Mouse (Mus musculus) retina, embryonic 14.5 days (tissue): Measurements from ENCODE around the gene Sema6d.
A peak's percentile ranks its signal among the peaks of the same experiment; 100 is the strongest.

Experiments used
- DNase-seq: peaks from one replicate; pipeline ENCODE4 v3.0.0-alpha.2; 2015; ENCODE audit warnings: low spot score

The Sema6d gene

DNA sequence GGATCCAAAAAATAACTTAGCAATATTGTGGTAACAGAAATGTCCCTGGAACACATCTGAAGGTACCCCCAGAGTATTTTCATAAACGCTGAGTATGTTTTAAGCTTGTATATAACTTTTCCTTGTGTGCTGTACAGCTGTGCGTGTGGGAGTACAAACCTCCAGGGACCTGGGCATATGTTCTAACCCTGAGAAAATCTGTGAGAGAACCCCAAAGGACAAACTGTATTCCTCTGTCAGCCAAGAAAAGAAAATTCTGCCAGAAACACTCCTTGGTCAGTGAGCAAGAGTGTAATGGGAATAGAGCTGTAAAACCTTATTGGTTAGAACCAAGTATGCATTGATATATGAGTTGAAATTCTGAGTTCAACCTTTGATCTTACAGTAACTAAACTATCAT lies 203.8 kb downstream of the Sema6d start:
- no peak for DNase-seq

DNA sequence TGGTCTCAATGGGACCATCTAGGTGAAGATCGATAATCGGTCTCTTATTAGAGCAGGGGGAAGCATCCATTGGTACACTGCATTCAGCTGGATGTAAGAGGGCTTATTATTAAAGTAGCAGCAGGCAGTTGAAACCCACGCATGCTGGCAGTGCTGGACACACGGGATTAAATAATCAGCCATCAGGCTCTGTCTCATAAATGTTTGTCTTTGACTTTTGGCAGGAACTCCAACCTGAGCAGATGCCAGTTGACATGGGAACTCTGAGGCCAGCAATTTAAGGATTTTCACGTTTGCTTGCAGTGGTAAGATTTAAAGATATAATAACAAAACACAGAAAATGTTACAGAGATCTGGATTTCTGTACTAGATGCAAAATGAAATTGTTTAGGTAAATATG lies 208.6 kb downstream of the Sema6d start:
- no peak for DNase-seq

DNA sequence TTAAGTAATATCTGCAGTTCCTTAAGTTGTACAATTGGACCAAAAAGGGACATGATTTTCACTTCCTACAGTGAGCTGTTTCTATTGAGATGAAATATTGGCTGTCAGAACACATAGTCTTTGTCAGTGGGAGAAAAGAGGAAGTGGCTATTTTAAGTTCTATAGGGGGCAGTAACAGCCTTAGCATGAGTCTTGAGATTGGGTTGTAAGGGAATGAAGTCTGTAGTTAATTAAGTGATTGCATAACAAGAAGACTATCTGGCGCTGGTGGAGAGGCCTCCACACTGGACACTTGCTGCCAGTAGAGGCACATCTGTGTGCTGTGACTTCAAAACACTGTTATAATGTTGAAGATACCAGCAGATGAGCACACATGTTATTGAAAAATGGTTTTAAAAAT lies 209.1 kb downstream of the Sema6d start:
- peak; percentile 8 for DNase-seq

DNA sequence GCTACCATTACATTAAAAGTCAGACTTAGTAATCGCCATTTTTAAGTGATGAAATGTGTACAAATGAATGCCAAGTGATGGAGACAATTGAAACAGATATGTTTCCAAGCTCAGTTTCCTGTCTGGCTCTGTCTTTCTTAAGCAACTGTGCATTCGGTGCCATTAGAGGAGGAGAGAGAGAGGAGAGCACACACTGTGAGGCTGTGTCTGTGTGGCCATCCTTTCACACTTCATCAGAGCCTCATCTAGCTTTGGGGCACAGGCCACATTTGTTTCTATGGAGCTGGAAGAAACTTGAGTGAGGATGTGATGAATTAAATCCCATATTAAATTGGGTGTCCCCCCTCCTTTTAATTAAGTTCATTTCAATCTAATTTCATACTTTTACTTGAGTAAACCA lies 218.8 kb downstream of the Sema6d start:
- DNase-seq, result no peak

DNA sequence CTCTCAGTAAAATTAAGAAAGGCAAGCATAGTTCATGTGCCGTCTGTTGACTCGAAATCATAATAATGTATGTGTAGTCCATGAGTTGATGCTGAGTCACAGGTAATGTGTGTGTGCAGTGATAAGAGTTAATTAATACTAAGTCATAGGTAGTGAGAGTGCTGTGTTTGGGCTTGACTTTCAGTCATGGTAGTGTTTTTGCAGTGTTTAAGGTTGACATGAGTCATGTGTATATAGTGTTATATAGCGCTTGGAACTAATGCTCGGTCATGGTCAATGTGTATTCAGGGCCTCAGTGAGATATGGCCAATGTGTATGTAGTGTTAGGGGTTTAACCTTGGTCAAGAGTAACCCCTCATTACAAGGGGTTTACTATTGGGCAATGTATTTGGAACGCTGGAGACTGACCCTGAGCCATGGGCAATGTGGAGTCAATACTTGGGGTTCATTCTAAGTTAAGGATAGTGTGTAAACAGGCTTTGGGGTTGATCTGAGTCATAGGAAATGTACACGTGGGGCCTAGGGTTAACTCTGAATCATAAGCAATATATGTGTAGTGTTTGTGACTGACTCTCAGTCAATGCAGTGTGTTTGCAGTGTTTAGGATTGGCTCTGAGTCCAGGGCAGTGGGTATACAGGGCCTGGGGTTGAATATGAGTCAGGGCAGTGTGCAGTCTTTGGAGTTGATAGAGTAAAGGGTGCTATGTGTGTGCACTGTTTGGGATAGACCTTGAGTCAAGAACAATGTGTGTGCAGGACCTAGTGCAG lies 219.8 kb downstream of the Sema6d start:
- no peak for DNase-seq

DNA sequence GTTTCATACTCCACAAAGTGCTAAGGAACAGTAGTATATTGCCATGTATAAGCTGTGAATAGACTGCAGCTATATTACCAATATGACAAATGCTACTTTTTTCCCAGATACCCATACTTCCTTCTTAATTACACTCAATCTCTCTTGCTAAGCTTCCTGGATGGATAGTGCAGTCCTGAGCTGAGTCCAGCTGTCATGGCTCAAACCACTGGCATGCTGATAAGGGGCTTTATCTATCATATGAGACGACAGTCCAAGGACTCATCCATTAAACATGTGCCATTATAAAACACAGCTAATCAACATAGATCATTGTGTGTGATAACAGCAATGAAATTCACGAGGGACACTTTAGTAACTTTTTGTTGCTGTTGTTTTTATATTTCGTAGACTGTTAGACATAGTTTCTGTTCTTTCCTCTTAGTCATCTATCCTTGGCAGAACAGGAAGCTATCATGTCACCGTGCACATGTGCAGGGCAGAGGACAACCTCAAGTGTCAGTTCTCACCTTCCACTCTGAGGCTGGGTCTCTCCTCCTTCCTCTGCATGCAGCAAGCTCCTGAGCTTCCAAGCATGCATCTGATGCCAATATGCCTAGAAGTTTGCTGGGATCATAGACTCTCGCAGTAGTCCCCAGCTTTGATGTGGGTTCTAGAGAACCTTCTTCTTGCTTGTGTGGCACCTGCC lies 232.9 kb downstream of the Sema6d start:
- DNase-seq, result no peak

DNA sequence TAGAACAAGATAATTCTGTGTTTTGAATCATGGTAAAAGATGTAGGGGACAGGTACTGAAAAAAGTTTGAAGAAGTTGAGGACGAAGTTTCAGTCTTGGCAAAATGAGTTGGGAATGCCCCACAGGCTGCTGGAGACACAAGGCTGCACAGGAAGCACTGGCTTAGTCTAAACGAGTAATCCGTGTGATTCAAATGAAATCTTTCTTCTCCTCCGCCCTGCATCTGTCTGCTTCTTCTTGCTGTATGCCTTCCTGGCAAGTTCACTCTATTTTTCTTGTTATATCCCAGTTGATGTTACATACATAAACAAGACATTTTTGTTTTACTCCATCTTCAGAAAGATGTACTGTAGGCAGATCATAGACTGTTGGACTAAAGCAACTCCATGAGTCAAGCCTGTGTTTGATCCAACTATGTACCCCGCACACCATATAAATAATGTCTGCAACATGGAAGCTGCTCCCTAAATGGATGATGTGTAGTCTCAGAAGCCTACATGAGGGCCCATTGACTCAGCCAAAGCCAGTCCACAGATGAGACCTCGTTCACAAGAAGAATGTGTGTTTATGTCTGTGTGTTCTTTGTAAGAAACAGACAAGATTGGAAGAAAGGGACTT lies 234.4 kb downstream of the Sema6d start:
- DNase-seq, result no peak

DNA sequence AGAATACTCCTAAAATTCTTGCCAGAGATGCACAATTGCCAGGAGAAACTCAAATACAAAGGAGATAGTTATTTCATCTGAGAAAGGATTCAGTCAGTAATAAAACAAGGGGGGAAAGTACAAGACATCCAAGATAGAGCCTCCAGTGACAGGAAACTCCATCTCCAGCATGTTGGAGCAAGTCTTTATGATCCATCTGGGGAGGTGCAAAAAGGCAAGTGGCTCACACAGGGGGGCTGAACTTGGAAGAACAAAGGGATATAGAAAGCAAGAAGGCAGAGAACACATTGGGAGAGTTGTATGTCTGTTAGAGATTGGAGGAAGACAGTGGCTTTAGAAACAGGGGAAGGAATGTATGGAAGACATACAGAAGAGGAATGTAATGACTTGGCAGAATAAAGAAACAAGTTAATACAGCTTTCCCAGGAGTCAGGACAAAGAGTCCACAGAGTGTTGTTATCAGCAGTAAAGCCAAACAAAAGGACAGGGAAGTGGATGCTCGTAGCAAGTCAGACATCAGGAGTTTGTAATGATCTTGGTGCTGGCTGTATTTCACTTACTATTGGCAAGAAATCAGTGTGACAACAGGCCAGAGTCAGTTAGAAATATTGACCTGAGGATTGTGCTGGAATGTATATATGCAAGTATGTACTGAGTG lies 239.8 kb downstream of the Sema6d start:
- DNase-seq, result no peak

DNA sequence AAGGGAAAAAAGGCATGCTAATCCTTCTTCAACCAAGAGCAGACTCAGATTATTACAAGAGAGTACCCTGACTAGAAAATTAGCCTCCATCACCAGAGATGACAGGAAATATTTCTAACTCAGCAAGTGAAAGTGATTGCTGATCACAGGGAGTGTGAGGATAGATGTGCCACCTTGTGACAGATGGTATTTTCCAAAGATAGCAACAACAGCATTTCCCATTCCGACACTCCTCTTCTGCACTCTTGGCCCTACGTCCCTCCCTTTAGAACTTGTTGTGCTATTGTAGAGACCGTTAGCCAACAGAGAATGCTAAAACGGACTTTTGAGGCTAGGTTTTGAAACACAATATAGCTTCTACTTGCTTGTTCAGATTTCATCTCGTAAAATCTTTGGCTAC lies 243.1 kb downstream of the Sema6d start:
- no peak for DNase-seq

DNA sequence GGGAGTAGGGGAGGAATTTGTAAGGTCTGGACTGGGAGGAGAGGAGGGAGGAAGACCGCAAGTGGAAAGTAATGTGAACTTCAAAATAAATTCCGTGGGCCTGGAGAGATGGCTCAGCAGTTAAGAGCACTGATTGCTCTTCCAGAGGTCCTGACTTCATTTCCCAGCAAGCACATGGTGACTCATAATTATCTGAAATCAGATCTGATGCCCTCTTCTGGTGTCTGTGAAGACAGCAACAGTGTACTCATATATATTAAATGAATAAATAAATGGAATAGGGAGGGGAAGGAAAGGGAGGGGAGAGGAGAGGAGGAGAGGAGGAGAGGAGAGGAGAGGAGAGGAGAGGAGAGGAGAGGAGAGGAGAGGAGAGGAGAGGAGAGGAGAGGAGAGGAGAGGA lies 244.9 kb downstream of the Sema6d start:
- peak; percentile 5 for DNase-seq

DNA sequence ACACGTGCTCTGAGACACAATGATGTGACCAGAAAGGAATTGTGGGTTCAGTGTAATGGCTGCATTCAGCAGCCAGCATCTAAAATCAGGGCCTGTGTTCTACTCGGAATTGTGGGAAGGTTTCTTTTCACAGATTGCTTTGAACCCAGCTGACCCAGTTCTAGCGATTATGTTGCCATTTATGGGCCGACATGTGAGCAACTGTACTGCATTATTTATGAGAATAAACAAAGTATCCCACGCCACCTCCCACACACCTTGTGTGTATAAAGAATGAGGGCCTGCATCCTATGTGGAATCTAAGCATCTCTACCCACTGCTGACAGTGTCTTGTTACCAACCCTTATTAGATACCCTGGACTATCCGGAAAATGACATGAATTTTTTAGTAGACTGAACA lies 248.5 kb downstream of the Sema6d start:
- DNase-seq, result peak; percentile 5

DNA sequence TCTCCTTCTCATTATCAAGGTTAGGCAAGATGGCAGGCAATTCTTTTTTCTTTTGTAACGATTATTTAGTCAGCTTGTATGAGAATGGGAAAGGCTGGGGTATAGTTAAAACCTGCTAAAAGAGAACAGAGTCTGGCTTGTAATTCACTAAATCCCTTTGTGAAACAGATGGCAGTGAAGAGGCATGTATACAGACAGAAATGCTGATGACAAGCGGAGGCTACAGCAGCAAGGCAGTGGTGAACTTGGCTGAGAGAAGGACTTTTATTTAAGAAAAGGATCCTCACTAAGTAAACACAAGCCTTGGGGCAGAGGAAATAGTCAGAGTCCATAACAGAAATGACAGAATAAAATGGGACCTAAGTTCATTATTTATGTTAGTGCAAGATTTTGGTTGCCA lies 264.4 kb downstream of the Sema6d start:
- DNase-seq, result no peak

DNA sequence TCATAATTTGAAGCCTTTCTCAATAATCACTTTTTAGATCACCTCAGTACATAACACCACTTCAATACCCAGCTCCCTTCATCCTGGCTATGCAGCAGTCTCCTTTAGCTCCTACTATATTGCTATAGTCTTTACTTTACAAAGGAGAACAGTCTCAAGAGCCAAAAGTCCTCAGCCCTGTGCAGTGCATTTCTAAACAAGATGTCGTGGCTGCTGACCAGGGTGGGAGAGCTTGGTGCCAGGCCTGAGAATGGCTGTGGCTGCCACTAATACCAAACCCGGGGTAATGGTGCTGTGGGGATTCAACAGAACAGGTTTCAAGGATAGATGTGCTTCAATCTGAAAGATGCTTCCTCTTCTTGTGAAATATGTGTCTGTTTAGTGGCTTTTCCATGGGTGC lies 264.9 kb downstream of the Sema6d start:
- no peak for DNase-seq

DNA sequence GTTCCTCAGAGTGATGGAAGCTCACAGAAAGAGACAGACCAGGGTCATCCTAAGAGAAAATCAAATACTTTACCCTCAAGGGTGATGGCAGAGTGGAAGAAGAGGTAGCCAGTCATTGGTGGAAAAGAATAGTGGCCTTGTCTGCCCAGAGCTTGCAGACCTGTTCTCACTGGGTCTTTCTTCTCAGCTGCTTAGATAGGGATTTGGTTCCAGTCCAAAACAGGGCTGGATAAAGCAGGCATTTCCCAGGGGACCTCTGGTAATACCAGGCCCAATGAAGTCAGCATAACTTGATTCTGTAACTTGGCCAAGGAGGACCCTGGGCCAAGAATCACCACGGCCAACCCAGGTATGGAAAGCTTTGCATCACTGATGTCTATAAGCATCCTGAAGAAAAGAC lies 279.5 kb downstream of the Sema6d start:
- DNase-seq, result no peak

DNA sequence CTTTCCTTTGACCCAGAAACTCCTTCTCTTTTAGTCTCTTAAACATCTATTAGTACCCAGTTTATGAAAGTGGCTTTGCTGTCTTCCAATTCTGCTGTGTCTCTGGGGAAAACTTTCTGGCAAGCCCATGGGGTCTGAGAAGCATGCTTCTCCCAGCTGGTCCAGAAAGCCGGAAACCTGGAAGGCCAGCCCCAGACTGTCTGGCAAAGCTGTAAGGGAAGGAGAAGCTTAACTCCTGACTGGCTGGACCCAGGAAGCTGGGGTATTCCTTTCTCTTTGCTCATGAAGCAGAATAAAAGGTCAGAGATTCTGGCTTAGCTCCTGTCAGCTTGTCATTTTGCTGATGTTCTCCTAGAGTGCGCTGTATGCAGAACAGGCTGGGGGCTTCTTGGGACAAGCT lies 280.2 kb downstream of the Sema6d start:
- peak; percentile 18 for DNase-seq

DNA sequence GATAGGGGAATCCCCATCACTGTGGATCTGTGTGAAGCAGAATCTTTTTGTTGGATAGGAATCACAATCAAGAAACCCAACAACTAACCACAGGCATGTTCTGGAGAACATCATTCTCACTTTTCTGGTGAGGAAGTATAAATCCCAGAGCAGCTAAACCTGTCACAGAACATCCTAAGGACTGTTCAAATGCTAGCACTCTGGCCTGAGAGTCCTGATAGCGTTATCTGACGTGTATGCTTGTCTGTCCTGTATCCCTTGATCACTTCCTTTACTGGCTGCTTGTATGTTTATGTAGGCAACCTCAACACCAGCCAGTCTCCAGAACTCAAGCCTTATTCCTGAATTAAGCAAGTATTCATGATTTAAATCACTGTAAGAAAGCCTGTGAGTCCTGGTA lies 281.6 kb downstream of the Sema6d start:
- no peak for DNase-seq

DNA sequence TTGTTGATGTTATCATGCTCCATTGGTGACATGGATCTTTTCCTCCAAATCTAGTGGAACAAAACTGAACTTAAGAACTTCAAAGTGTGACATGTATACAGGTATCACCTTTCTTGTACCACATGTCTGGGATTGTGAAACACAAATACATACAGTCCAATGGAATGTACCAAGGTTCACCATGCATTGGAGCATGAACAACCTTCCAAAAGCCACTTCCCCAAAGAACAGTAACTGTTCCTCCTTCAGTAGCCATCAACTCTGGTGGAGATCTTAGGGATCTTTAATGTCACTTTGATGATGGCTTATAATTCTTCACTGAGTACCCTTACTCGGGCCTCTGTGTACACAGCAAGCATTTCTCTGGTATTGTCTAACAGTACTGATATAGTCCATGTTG lies 295.3 kb downstream of the Sema6d start:
- DNase-seq, result no peak

DNA sequence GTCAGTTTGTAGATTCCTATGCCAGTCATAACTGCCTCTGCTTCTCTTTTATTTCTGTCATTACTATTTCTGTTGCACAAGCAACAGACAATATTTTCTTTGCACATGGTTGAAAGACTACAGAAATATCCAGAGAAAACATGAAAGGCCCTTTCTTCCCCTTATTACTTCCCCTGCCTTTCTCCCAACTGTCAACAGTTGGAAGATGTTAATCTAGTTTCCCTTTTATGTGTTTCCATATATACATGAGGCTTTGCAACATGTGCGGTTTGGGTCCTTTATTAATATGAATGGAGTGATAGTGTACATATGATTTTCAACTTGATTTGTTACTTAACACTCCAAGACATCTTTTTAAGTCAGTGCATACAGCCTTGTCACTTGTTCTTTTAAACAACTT lies 296.0 kb downstream of the Sema6d start:
- DNase-seq, result no peak

DNA sequence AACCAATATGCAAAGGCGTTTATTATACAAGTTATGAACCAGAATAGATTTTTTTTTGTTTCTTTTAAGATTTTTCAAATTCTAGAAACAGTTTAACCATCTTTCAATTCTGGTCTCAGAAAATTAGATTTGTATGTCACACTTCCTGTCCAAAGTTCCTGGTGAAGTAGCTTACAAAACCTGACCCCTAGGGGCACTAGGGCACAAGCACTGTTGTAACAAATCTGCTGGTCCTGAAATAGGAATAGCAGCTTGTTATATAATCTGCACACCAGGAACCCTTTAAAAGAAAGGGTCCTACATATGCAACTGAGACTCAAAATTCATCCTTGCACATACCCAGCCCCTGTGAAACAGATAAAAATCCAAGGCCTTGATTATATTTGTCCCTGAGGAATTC lies 298.5 kb downstream of the Sema6d start:
- no peak for DNase-seq

DNA sequence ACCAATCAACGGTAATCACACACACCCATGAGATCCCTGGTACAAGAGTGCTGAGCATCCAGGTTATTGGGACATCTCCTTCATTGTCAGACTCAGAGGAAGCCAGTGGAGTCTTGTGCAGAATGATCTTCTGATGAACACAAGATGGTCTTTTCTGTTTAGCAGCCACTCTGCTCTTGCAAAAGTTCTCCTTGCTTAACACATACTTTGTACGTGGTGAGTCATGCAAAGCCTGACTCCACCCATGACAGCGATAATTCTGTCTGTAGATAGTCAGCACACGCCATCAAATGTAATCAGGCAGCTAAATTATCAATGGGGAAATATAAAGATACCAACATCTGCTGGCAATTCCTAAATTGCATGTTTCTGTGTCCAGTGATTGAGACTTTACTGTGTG lies 307.0 kb downstream of the Sema6d start:
- no peak for DNase-seq

DNA sequence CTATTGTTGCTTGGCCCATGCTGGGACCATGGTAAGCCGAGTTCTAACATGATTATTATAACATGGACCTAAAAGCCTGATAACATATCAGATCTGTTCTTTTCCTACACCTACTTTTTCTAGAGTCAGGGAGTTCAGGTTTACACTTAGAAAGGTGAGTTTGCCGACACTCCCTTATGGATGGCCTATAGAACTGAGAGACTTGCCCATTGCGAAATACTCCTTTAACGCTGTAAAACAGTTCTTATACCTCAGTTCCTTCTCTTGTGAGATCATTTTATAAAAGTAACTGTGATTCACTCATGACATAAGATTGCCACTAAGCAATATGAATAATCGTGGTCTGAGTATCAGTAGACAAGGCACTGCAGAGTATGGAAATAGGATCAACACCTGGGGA lies 307.5 kb downstream of the Sema6d start:
- DNase-seq, result no peak

DNA sequence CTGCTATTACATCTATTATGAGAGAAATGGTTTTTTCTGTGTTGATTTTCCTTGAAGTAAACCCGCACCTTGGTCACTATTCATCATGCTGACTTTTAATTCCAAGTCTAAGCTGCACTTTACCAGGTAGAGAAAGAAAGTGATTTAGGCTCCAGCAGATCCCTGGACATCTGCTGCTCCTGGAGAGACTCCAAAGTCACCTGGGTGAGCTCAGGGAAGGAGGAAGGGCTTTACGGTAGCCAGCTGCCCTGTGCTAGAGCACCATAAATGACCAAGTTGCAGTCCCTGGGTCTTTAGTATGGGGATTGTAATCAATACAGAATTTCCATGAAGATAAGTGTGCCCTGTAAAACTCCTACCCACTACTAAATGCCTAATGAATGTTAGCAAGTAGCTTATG lies 309.8 kb downstream of the Sema6d start:
- no peak for DNase-seq
